Mouse (Mus musculus) lung, adult 2 months (tissue): ENCODE results near the gene Arnt2. TPM values are rescaled to one million over a fixed set of nuclear protein-coding genes. Genes with fewer than 3 reads are reported as not detected.

Experiments
- DNase-seq: peaks from one replicate; pipeline ENCODE4 v3.0.0; 2022
- H3K4me1 ChIP-seq: fragments of 200-500 bp; 2 replicates; pipeline ENCODE4 v1.6.1; 2011; ENCODE audit warnings: low read length; ENCODE audit not compliant: control insufficient read depth, insufficient read depth
- H3K4me3 ChIP-seq: fragments of 200-500 bp; replicated peaks from 2 replicates; pipeline ENCODE3; 2011; ENCODE audit warnings: low read depth, mild to moderate bottlenecking, control low read depth, low read length; ENCODE audit errors: extremely low read depth
- CTCF ChIP-seq: fragments of 200-500 bp; IDR thresholded peaks from 2 replicates; pipeline ENCODE4 v1.5.1; 2011; ENCODE audit warnings: mild to moderate bottlenecking, low read length, control low read depth; ENCODE audit not compliant: insufficient read depth
- POLR2A ChIP-seq: fragments of 200-500 bp; IDR thresholded peaks from 2 replicates; pipeline ENCODE4 v1.6.1; 2011; ENCODE audit warnings: low read depth, mild to moderate bottlenecking, control low read depth, low read length, borderline replicate concordance; ENCODE audit errors: extremely low read depth
- WGBS: fragments of 180-500 bp; shearing (Covaris S2); methylation state at CpG from one replicate; pipeline ENCODE4 v1.1.7; 2018; 5-methylcytosine and 5-hydroxymethylcytosine counted together
- polyA plus RNA-seq: library from polyadenylated mRNA; depleted of rRNA; stranded (reverse); fragments of >200 nt; gene quantifications from 2 replicates; pipeline ENCODE4 v1.2.3, GENCODE M21; 2012

Gene Arnt2
- polyA plus RNA-seq, 1 experiment = 0.43 TPM

DNA sequence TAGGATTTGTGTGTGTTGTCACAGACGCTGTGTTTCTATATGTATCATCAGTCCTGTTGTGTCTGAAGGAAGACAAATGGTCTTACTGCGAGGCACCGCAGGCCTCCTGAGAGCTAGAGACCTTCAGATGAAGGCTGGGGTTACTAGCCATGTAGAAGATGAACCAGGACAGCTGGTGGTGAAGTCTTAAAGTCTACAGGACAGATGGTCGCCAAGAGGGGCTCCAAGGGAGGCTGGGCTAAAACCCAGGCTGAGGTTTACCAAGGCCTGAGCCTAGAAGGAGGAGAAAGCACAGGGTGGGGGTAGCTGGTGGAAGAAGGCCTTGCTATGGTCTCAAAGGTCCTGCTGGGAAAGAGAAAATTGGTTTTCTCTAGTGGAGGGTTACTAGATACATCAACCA is 36.3 kb downstream of the Arnt2 start:
- TF ChIP-seq CTCF (no peak), POLR2A (no peak)
- WGBS = 85% methylated on average over 4 of the region's 4 CpGs
- H3K4me1 ChIP-seq = no peaks in the 10 kb centered on the region
- DNase-seq = no peak
- no peak overlapping the region for H3K4me3 ChIP-seq

DNA sequence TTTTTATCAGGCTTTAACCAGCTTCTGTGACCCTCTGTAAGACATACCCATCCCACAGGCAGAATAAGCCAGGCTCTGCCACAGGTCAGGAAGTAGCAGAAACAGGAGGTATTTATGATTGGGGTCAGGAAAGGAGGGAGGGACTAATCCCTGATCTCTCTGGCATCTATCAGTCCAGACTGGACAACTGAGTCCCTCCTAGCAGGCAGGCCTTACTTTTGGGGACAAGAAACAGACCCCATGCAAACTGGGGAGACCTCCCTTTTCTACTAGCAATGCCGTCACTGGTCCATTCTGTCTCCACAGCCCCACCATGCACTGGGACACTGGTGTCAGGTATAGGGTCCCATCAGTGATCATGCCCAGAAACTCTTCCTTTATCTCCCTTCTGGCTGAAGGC is 37.1 kb downstream of the Arnt2 start:
- WGBS = 96% methylated on average over 1 of the region's 1 CpGs
- TF ChIP-seq POLR2A (no peak), CTCF (no peak)
- no peaks in the 10 kb centered on the region for H3K4me1 ChIP-seq
- DNase-seq = no peak
- no peak overlapping the region for H3K4me3 ChIP-seq

DNA sequence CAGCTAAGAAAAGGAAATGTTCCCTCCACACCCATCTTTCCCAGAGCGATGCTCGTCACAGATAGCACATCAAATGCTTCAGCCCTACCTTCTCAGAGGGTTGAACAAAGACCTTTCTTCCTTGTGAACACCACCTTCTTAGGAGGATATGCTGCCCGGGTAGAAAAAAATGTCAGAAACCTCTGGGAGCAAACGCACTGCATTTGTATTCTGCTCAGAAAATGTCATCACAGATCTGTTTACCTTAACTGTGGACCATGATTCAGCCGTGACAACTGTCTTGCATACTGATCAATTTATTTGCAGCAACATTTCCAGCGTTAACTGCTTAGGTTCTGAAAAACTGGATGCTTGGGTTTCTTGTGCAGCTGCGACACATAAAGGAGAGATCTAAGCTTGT is 37.7 kb downstream of the Arnt2 start:
- no peaks in the 10 kb centered on the region for H3K4me1 ChIP-seq
- 51% methylated on average over 7 of the region's 7 CpGs for WGBS
- no peak overlapping the region for H3K4me3 ChIP-seq

DNA sequence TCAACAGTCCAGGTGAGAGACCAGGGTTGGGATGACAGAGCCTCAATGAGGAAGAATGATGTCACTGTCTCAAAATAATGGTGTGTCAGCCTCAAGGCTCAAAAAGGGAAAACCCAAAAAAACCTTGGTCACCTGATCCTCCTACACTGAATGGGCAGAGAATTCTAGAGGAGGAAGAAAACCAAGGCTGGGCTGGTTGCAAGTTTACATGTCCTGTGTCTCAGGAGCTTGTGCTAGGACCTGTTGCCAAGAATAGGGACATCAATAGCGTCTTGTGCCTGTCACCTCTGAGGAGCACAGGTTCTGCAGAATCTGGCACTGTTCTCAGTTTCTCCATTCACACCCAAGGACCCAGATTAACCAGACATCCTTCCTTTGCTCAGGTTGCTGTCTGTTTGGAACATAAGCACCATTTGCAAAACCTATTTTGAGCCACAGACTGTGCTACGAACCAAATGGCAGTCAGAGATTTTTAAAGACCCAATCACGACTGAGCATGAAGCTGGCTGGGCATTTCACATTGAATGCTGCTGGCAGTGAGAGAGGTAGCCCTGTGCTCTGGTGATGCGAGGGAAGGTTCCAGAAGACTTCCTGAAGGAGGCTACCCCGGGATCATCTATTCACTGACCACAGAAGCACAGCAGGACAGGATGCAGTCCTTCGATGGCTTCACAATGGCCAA is 38.9 kb downstream of the Arnt2 start:
- 76% methylated on average over 6 of the region's 6 CpGs for WGBS
- Histone ChIP-seq H3K4me1 (no peaks in the 10 kb centered on the region), H3K4me3 (no peak overlapping the region)
- DNase-seq = no peak
- TF ChIP-seq CTCF (no peak), POLR2A (no peak)

More for the DNA sequence above, 37.7 kb downstream of the Arnt2 start:
- DNase-seq = no peak
- TF ChIP-seq CTCF = no peak
- TF ChIP-seq POLR2A = no peak

DNA sequence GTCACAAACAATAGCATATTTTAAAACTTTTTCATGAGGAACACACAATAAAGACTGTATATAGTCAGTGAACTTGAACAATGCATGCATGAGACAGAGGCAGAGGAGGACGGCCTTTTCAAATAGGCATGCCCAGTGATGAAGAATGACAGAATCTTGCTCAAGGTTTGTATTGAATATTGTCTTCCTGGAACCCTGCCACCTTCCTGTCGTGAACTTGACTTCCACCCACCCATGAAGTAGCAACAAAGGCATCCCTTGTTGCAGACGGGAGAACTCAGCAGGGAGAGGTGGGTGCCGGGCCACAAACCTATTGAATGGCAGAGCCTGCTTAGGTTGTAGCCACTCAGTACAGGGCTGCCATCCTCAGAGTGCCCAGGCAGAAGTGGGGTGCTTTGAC is 43.7 kb downstream of the Arnt2 start:
- Histone ChIP-seq H3K4me3 (no peak overlapping the region), H3K4me1 (no peaks in the 10 kb centered on the region)
- WGBS = 47% methylated on average over 4 of the region's 4 CpGs
- TF ChIP-seq CTCF (no peak), POLR2A (no peak)
- no peak for DNase-seq

DNA sequence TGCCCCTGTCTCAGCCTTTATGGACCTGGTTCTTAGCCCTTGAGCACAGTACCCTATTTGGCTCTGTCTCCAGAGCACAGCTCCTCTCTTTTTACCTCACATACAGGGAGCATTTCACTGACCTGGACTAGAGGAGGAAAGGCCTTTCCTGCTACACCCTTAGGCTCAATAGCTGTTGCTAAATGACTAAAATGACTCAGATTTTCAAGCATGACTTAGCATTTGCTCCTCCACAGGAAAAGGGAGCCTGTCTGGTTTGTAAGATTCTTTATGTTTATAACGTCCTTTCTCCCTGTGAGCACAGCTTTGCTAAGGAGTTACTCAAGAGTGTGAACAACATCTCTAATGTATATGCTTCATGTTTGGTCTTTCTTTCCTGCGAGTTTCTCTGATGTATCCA is 47.3 kb downstream of the Arnt2 start:
- Histone ChIP-seq H3K4me3 (no peak overlapping the region), H3K4me1 (no peaks in the 10 kb centered on the region)
- TF ChIP-seq CTCF = no peak
- no peak for TF ChIP-seq POLR2A
- no peak for DNase-seq
- 32% methylated on average over 2 of the region's 2 CpGs for WGBS

DNA sequence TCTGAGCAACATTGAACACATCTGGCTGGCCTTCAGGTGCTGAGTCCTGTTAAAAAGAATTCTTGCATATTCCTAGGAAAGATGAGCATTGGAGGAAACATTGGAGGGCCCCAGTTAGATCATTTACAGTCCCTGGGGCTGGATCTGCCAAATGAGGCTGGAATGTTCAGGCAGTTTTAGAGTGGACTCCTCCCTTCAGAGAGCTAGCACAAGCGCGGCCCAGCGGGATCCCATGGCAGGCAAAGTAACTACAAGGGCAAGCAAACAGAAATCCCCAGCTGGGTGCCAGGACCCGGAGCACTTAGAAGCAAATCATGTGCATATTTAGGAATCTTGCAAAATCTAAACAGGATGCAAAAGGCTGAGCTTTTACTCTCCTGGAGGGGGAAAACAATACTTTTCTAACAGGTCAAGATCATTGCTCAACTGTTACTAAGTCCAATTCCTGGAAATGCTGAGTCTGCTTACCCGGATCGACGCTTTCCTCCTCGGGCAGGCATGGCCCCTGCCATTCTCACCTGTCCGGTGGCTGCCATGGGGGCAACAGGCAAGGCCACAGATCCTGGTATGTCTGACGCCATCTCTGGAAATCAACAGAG is 48.8 kb downstream of the Arnt2 start:
- peak; percentile 12 for DNase-seq
- H3K4me3 ChIP-seq = no peak overlapping the region
- TF ChIP-seq POLR2A (no peak), CTCF (no peak)
- WGBS = 58% methylated on average over 10 of the region's 10 CpGs
- H3K4me1 ChIP-seq = no peaks in the 10 kb centered on the region

DNA sequence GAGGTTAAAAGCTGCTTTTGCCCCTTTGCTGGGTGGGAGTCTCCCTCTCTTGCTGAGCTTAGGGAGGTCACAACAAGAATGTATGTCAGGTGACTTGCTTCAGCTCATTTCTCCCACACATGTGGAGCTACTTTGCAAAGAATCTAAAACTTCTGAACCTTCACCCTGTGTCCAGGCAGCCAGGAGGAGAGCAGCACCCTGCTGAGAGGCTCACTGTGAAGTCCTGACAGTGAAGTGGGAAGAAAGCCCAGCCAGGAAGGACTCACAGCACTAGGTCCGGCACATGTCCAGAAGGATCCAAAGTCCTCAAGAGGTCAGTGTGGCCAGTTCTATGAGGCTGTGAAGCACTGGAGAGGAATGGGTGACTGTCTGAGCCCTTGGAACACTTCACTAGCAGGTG is 51.5 kb downstream of the Arnt2 start:
- DNase-seq = no peak
- Histone ChIP-seq H3K4me1 (no peaks in the 10 kb centered on the region), H3K4me3 (no peak overlapping the region)
- 61% methylated on average over 1 of the region's 1 CpGs for WGBS
- TF ChIP-seq POLR2A (no peak), CTCF (no peak)

DNA sequence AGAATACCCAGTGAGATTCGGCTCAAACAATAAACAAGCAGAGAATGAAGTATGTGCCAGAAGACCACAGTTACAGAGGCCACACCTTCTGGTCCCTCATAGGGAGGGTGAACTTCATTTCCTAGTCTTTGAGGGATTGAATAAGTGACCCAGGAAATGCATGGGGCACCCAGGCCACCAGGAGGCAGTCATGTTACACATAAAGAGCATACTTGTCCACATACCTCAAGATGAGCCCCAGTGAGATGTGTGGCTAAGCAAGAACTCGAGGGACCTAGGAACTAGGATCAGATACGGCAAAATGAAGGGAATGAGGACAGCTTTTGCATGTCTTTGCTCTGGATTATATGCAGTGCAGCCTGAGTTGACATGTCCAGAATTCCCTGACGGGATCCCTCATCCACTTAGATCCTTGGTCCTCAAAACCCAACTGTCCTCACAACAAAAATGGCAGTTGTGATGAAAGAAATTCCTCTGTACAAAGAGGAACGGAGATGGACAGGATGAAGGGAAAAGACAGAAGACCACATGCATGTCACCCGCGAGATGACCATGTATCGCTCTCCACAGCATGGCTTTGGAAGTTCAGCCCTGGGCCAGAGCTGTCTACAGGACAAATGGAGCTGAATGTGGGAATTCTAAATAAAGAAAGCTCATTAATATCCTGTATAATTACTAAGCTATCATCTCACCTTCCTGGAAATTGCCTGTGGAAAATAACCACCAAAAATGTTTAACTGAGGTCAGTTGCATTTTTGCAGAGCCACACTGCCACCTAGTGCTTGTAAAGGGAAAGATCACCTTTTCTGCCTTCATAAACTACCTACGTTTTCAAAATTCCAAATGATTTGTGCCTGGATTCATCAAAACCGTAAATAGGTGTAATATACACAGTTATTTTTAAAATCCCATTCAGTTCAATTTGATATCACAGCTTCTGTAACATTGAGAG is 54.1 kb downstream of the Arnt2 start:
- peak; percentile 40 for DNase-seq
- 48% methylated on average over 10 of the region's 10 CpGs for WGBS
- TF ChIP-seq CTCF = peak; percentile 60
- TF ChIP-seq POLR2A = no peak
- Histone ChIP-seq H3K4me1 (no peaks in the 10 kb centered on the region), H3K4me3 (no peak overlapping the region)

DNA sequence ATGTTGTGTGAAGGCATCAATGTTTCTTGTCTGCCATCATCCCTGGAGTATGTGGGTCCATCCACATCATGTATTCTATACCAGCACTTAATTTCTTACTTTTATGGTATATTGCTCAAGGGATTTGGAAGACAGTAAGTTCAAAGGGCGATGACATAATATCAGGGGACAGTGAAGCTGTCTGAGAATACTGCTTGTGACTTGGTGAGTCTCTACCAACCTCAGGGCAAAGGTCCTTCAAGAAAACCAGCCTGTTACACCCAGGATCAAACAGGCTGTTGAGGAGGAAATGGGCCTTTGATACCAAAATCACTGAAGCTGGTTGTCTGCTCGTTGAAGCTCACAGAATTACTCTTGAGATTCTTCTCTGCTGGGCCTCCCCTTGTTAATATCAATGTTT is 55.1 kb downstream of the Arnt2 start:
- TF ChIP-seq CTCF = no peak
- TF ChIP-seq POLR2A = no peak
- Histone ChIP-seq H3K4me1 (no peaks in the 10 kb centered on the region), H3K4me3 (no peak overlapping the region)
- WGBS = 85% methylated on average over 2 of the region's 2 CpGs
- DNase-seq = no peak
